8 mouse cellular contexts compared by ENCODE assay signal in genomic region chr17:25256140-25256754, GRCm38 (mm10). TPM values are rescaled to one million over a fixed set of nuclear protein-coding genes. Genes with fewer than 3 reads are reported as not detected.
A peak's percentile ranks its signal among the peaks of the same experiment; 100 is the strongest.
DNase-seq lines count a peak whose midpoint lies in the region; ATAC-seq and TF ChIP-seq lines count a peak whose summit lies in the region.

TSS of gene Baiap3 (minus strand) at chr17:25256364.

- H3K4me3 ChIP-seq in kidney, postnatal 0 days (replicated peaks; ENCODE audit: low read depth, low read length): peak within 1 kb of the TSS; percentile 27
- peak within 1 kb of the TSS; percentile 31 for H3K4me3 ChIP-seq in hindbrain, embryonic 12.5 days
- peak within 1 kb of the TSS; percentile 31 for H3K4me3 ChIP-seq in liver, embryonic 15.5 days (replicated peaks)
- H3K4me3 ChIP-seq in small intestine, adult 2 months (ENCODE audit: low read depth, low read length): peak within 1 kb of the TSS; percentile 48

- H3K27ac ChIP-seq in kidney, postnatal 0 days: no peak within 1 kb of the TSS
- no peak within 1 kb of the TSS for H3K27ac ChIP-seq in hindbrain, embryonic 12.5 days
- H3K27ac ChIP-seq in liver, embryonic 15.5 days (replicated peaks): no peak within 1 kb of the TSS
- H3K27ac ChIP-seq in small intestine, adult 2 months (ENCODE audit: insufficient read depth, low read depth, low read length): no peak within 1 kb of the TSS

- H3K4me1 ChIP-seq in kidney, postnatal 0 days (replicated peaks; ENCODE audit: insufficient read depth, low read length): peaks cover 10% of the 10 kb centered on the region; the same call in 1 of the 2 replicates
- peaks cover 48% of the 10 kb centered on the region for H3K4me1 ChIP-seq in hindbrain, embryonic 12.5 days
- H3K4me1 ChIP-seq in liver, embryonic 15.5 days (replicated peaks): peaks cover 11% of the 10 kb centered on the region
- peaks cover 6% of the 10 kb centered on the region for H3K4me1 ChIP-seq in small intestine, adult 2 months (ENCODE audit: control insufficient read depth, insufficient read depth, insufficient read length, low read length)

- H3K9me3 ChIP-seq in kidney, postnatal 0 days (replicated peaks; ENCODE audit: low read length): no peaks in the 10 kb centered on the region
- H3K9me3 ChIP-seq in hindbrain, embryonic 12.5 days (replicated peaks): no peaks in the 10 kb centered on the region
- no peaks in the 10 kb centered on the region for H3K9me3 ChIP-seq in liver, embryonic 15.5 days (replicated peaks)

- ATAC-seq in kidney, postnatal 0 days (replicated peaks; ENCODE audit: low FRiP score, low read depth): peak; percentile 33; the same call in 1 of the 2 replicates
- peak; percentile 39; the same call in 1 of the 2 replicates for ATAC-seq in hindbrain, embryonic 12.5 days (ENCODE audit: low FRiP score)
- ATAC-seq in liver, embryonic 15.5 days (ENCODE audit: insufficient read depth): no peak

- H3K36me3 ChIP-seq in kidney, postnatal 0 days (ENCODE audit: insufficient read depth, low read length): peaks cover 13% of the 10 kb centered on the region
- H3K36me3 ChIP-seq in hindbrain, embryonic 12.5 days: peaks cover 13% of the 10 kb centered on the region
- peaks cover 21% of the 10 kb centered on the region for H3K36me3 ChIP-seq in liver, embryonic 15.5 days (replicated peaks)
- peaks cover 7% of the 10 kb centered on the region; the same call in 1 of the 2 replicates for H3K36me3 ChIP-seq in small intestine, adult 2 months (ENCODE audit: control insufficient read depth, insufficient read depth, low read length)

- 4% methylated on average over 33 of the region's 35 CpGs for WGBS in kidney, postnatal 0 days
- WGBS in hindbrain, embryonic 12.5 days: 5% methylated on average over 34 of the region's 35 CpGs
- 6% methylated on average over 30 of the region's 35 CpGs for WGBS in liver, embryonic 15.5 days (ENCODE audit: insufficient replicate concordance)
- 3% methylated on average over 35 of the region's 35 CpGs for WGBS in small intestine, adult 2 months

- no peak for DNase-seq in kidney, postnatal 0 days (ENCODE audit: low spot score)
- DNase-seq in kidney, adult 9 months: no peak
- DNase-seq in adrenal gland, postnatal 25 days: peak; percentile 26
- DNase-seq in right cerebral cortex, postnatal 14 days: no peak
- no peak for DNase-seq in cerebellum, adult 11 months

- H3K4me2 ChIP-seq in kidney, postnatal 0 days (ENCODE audit: low read length): peak within 1 kb of the TSS; percentile 65
- H3K4me2 ChIP-seq in hindbrain, embryonic 12.5 days (replicated peaks): peak within 1 kb of the TSS; percentile 59
- H3K4me2 ChIP-seq in liver, embryonic 15.5 days: peak within 1 kb of the TSS; percentile 62

- peak within 1 kb of the TSS; percentile 40 for H3K9ac ChIP-seq in kidney, postnatal 0 days (ENCODE audit: low read depth, low read length)
- H3K9ac ChIP-seq in hindbrain, embryonic 12.5 days: peak within 1 kb of the TSS; percentile 51
- no peak within 1 kb of the TSS for H3K9ac ChIP-seq in liver, embryonic 15.5 days

- H3K27me3 ChIP-seq in kidney, postnatal 0 days (ENCODE audit: insufficient read depth, low read length): peaks cover 8% of the 10 kb centered on the region; the same call in 1 of the 2 replicates
- peaks cover 39% of the 10 kb centered on the region for H3K27me3 ChIP-seq in hindbrain, embryonic 12.5 days
- H3K27me3 ChIP-seq in liver, embryonic 15.5 days: peaks cover 63% of the 10 kb centered on the region
- peaks cover 17% of the 10 kb centered on the region for H3K27me3 ChIP-seq in small intestine, adult 2 months (ENCODE audit: control insufficient read depth, insufficient read depth, low read length)

- TF ChIP-seq CTCF in kidney, postnatal 0 days (IDR thresholded peaks at IDR 0.05; ENCODE audit: low read depth): no peak
- no peak for TF ChIP-seq CTCF in small intestine, adult 2 months (IDR thresholded peaks at IDR 0.05; ENCODE audit: extremely low read depth, insufficient read length, insufficient replicate concordance, low read depth, low read length)

- no peak for TF ChIP-seq POLR2A in small intestine, adult 2 months (IDR thresholded peaks at IDR 0.05; ENCODE audit: low read depth, low read length)

RNA-seq across cellular contexts. Expression of gene Baiap3, which starts in this region (rescaled TPM):
- 1.0 and 1.5 TPM in 2 replicates for polyA plus RNA-seq in kidney, postnatal 0 days (2015; fragmentation: Nextera tagmentation; extraction: Ambion mirVana)
- total RNA-seq in adrenal gland, postnatal 25 days (2021): 6.8 and 15.0 TPM in 2 replicates
- polyA plus RNA-seq in hindbrain, embryonic 12.5 days (2016; fragmentation: Nextera tagmentation; extraction: Ambion mirVana): 5.5 and 5.9 TPM in 2 replicates
- polyA plus RNA-seq in liver, embryonic 15.5 days (2015; fragmentation: Nextera tagmentation; extraction: Ambion mirVana): 0.30 and 0.58 TPM in 2 replicates
- polyA plus RNA-seq in small intestine, adult 2 months (2012; rRNA removed): 10.1 TPM in 2 replicates
